Mouse (Mus musculus) CH12.LX (cell line): ENCODE results near the gene Nacc1. TPM values are rescaled to one million over a fixed set of nuclear protein-coding genes. Genes with fewer than 3 reads are reported as not detected.

ENCODE experiments used
- DNase-seq: peaks from one replicate; pipeline ENCODE4 v3.0.0-alpha.2; 2013; ENCODE audit errors: extremely low read depth
- H3K27ac ChIP-seq: 2 replicates; pipeline ENCODE4 v1.5.1; 2012; ENCODE audit warnings: low read depth, mild to moderate bottlenecking, control low read depth, moderate library complexity; ENCODE audit not compliant: insufficient read depth
- H3K27me3 ChIP-seq: replicated peaks from 2 replicates; pipeline ENCODE3; 2012; ENCODE audit warnings: inconsistent platforms
- H3K36me3 ChIP-seq, 2 experiments: replicated peaks in 1 of 2; 2 replicates each; pipeline versions ENCODE3 to v1.6.1; 2012; ENCODE audit warnings: inconsistent platforms in 1 of 2, low read length in 1 of 2, mild to moderate bottlenecking in 1 of 2, mixed read lengths in 1 of 2, moderate library complexity in 1 of 2; ENCODE audit not compliant: control insufficient read depth in 1 of 2, insufficient read depth in 1 of 2
- H3K4me1 ChIP-seq, 2 experiments: 2 replicates each; pipeline ENCODE4 v1.6.1; 2012; ENCODE audit warnings: inconsistent platforms in 1 of 2, moderate library complexity in 1 of 2; ENCODE audit not compliant: insufficient read depth in 2 of 2, control insufficient read depth in 1 of 2
- H3K4me2 ChIP-seq: 2 replicates; pipeline ENCODE4 v1.6.1; 2012; ENCODE audit warnings: low read depth, mild to moderate bottlenecking, control low read depth; ENCODE audit not compliant: poor library complexity, insufficient read depth, severe bottlenecking
- H3K4me3 ChIP-seq, 3 experiments: fragments of 150-350 bp in 1 of 3; sonication (generic) in 1 of 3; replicated peaks in 1 of 3; 2 replicates each; pipeline versions ENCODE3 to v1.5.1; 2011 to 2012; ENCODE audit warnings: low read depth in 2 of 3, low read length in 2 of 3, mild to moderate bottlenecking in 2 of 3, moderate library complexity in 2 of 3, control low read depth in 1 of 3, improper control_type of control experiment in 1 of 3, inconsistent platforms in 1 of 3, mixed read lengths in 1 of 3; ENCODE audit not compliant: poor library complexity in 1 of 3
- H3K79me2 ChIP-seq: replicated peaks from 2 replicates; pipeline ENCODE4 v1.6.1; 2012; ENCODE audit warnings: mild to moderate bottlenecking, moderate library complexity; ENCODE audit not compliant: control insufficient read depth, poor library complexity, insufficient read depth, severe bottlenecking; ENCODE audit errors: extremely low read depth
- H3K9ac ChIP-seq: 2 replicates; pipeline ENCODE4 v1.6.1; 2012; ENCODE audit warnings: low read depth, mild to moderate bottlenecking, control low read depth, moderate library complexity; ENCODE audit not compliant: insufficient read depth
- H3K9me3 ChIP-seq: replicated peaks from 2 replicates; pipeline ENCODE3; 2012; ENCODE audit warnings: low read length, inconsistent platforms, mixed read lengths
- BHLHE40 ChIP-seq: IDR thresholded peaks from 2 replicates; pipeline ENCODE4 v1.6.1; 2011; ENCODE audit warnings: mild to moderate bottlenecking, low read depth, low read length, improper control_type of control experiment
- ELF1 ChIP-seq: IDR thresholded peaks from 2 replicates; pipeline ENCODE4 v1.6.1; 2014; ENCODE audit warnings: low read depth, mild to moderate bottlenecking, inconsistent platforms, low read length, improper control_type of control experiment
- EP300 ChIP-seq: IDR thresholded peaks from 2 replicates; pipeline ENCODE4 v1.6.1; 2011; ENCODE audit warnings: low read length, improper control_type of control experiment
- JUN ChIP-seq: IDR thresholded peaks from 2 replicates; pipeline ENCODE4 v1.6.1; 2011; ENCODE audit warnings: low read depth, mild to moderate bottlenecking, low read length, improper control_type of control experiment, moderate library complexity; ENCODE audit not compliant: insufficient read depth
- JUND ChIP-seq: conservative IDR thresholded peaks from 2 replicates; pipeline ENCODE4 v1.6.1; 2011; ENCODE audit warnings: low read depth, low read length, improper control_type of control experiment
- KAT2A ChIP-seq: IDR thresholded peaks from 2 replicates; pipeline ENCODE4 v1.6.1; 2012; ENCODE audit warnings: low read length, improper control_type of control experiment, inconsistent platforms; ENCODE audit not compliant: insufficient replicate concordance
- MAFK ChIP-seq: IDR thresholded peaks from 2 replicates; pipeline ENCODE4 v1.6.1; 2011; ENCODE audit warnings: low read length, improper control_type of control experiment; ENCODE audit not compliant: insufficient replicate concordance
- PAX5 ChIP-seq: IDR thresholded peaks from 2 replicates; pipeline ENCODE4 v1.6.1; 2012; ENCODE audit warnings: low read length, inconsistent platforms, mixed read lengths
- POLR2AphosphoS2 ChIP-seq: IDR thresholded peaks from 2 replicates; pipeline ENCODE4 v1.6.1; 2011; ENCODE audit warnings: low read depth, low read length, improper control_type of control experiment
- RCOR1 ChIP-seq: conservative IDR thresholded peaks from 2 replicates; pipeline ENCODE4 v1.6.1; 2012; ENCODE audit warnings: low read depth, mild to moderate bottlenecking, inconsistent platforms, low read length, improper control_type of control experiment
- SIN3A ChIP-seq: IDR thresholded peaks from 2 replicates; pipeline ENCODE4 v1.6.1; 2012; ENCODE audit warnings: low read length, improper control_type of control experiment, inconsistent platforms
- SMC3 ChIP-seq: IDR thresholded peaks from 2 replicates; pipeline ENCODE4 v1.6.1; 2011; ENCODE audit warnings: low read depth, low read length, improper control_type of control experiment
- TBP ChIP-seq: conservative IDR thresholded peaks from 2 replicates; pipeline ENCODE4 v1.6.1; 2011; ENCODE audit warnings: low read depth, low read length, improper control_type of control experiment
- TCF12 ChIP-seq: IDR thresholded peaks from 2 replicates; pipeline ENCODE4 v1.6.1; 2014; ENCODE audit warnings: low read depth, mild to moderate bottlenecking, inconsistent platforms, low read length, improper control_type of control experiment
- UBTF ChIP-seq: IDR thresholded peaks from 2 replicates; pipeline ENCODE4 v1.6.1; 2012; ENCODE audit warnings: low read depth, mild to moderate bottlenecking, inconsistent platforms, low read length, improper control_type of control experiment, moderate library complexity
- USF1 ChIP-seq: IDR thresholded peaks from 2 replicates; pipeline ENCODE4 v1.6.1; 2014; ENCODE audit warnings: low read depth, mild to moderate bottlenecking, inconsistent platforms, low read length, improper control_type of control experiment
- USF2 ChIP-seq: conservative IDR thresholded peaks from 2 replicates; pipeline ENCODE4 v1.6.1; 2011; ENCODE audit warnings: low read depth, low read length, improper control_type of control experiment
- ZNF384 ChIP-seq: IDR thresholded peaks from 2 replicates; pipeline ENCODE4 v1.6.1; 2012; ENCODE audit warnings: low read depth, low read length, improper control_type of control experiment, inconsistent platforms
- dilution Hi-C: fragments of 300-500 bp; cut with MboI; formaldehyde crosslinking; loops from 2 replicates; pipeline ENCODE4 v1.14.3; 2020; ENCODE audit warnings: low sequenced_read_pairs; ENCODE audit not compliant: extremely low pct_unique_long_range_greater_than_20kb, extremely low pct_ligation_motif_present
- in situ Hi-C: fragments of 300-500 bp; cut with MboI; formaldehyde crosslinking; loops from 3 replicates; pipeline ENCODE4 v1.14.3; 2019; ENCODE audit warnings: low sequenced_read_pairs, low pct_ligation_motif_present, low pct_unique_long_range_greater_than_20kb, mixed read lengths
- polyA plus RNA-seq: library from polyadenylated mRNA; unstranded; fragments of >175 nt; gene quantifications from 2 replicates; pipeline ENCODE4 v1.2.1, GENCODE M21; 2012; ENCODE audit warnings: low read depth; ENCODE audit not compliant: insufficient read length
- total RNA-seq, 2 experiments: library from RNA; depleted of rRNA; stranded (reverse); fragments of 300-350 nt in 1 of 2; fragments of >200 nt in 1 of 2; gene quantifications; 2 replicates each; pipeline ENCODE4 v1.2.3; 2012 to 2014

Gene Nacc1
- total and polyA plus RNA-seq, 3 experiments, result 23.3 to 84.1 (median 45.1) TPM

DNA sequence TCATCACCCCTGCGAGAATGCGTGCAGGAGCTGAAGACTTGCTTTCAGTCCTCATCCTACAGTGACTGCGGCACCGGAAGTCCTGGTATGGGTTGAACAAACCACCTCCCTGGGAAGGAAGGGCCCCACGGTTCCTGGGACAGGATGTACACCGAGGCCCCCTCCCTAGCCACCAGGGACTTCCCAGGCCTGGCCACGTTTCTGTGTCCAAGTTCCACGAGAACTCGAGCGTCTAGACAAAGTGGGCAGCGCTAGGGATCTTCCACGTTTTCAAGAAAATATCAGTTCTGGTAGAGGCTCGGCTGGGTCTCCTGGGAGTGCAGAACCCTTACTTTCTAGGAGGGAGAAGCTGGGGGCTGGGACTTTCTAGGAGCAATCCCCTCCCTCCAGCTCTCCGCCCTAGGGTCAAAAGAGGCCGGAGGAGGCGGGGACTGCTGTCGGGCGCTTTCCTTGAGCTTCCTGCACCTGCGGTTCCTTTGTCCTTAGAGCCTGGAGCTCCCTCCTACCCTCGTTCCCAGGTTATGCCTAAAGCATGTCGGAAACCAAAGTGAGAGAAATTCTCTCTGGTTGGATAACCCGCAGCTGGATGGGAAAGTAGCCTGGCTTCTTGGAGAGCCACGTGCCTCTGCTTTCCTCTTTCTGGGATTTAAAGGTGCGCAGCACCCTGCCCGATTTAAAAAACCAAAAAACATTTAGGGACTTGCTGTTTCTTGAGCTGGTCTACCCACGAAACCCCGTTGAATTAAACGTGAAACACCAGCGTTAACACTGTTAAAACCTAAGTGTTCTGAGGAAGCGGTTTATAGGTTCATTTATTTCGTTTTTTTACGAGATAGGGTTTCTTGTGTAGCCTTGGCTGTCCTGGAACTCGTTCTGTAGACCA is 27.5 kb downstream of the Nacc1 start (continued):
- TF ChIP-seq ELF1, result peak; percentile 72
- TF ChIP-seq JUND, result no peak
- TF ChIP-seq TBP, result 0 out of 2 replicates have a peak, but pooled peaks have one; percentile 11
- TF ChIP-seq UBTF, result no peak
- TF ChIP-seq USF2, result no peak
- TF ChIP-seq MAFK, result no peak
- TF ChIP-seq EP300, result no peak
- TF ChIP-seq, all 38 proteins: peak for 18

DNA sequence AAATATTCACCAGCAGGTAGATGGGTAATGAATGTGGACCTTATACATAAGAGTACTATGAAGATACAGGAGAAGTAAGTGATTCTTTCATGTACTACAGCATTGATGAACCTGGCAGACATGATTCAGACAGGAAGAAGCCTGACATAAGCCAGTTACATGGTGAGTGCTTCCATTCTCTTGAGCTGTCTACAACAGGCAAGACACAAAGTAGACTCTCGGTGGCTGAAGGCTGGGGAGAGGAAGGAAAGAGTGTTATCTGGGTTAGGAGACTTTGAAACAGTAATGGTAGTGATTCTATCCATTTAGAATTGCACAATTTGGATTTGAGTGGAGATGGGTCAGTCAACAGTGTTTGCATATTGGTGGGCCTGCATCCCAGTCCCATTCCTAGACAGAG is 28.7 kb downstream of the Nacc1 start:
- in situ Hi-C loops (no loop called here), dilution Hi-C loops (no loop called here)
- no peak for DNase-seq
- H3K4me3 ChIP-seq, result no peak overlapping the region
- H3K9ac ChIP-seq, result no peak overlapping the region
- TF ChIP-seq EP300 (no peak), PAX5 (no peak), ZNF384 (no peak), JUND (no peak), TCF12 (no peak), ELF1 (no peak), BHLHE40 (no peak), MAFK (no peak), JUN (no peak), SMC3 (no peak), USF1 (no peak), KAT2A (no peak), RCOR1 (no peak), POLR2AphosphoS2 (no peak), SIN3A (no peak)
- H3K9me3 ChIP-seq, result no peaks in the 10 kb centered on the region
- H3K79me2 ChIP-seq, result peaks cover 20% of the 10 kb centered on the region
- no peak overlapping the region for H3K27ac ChIP-seq
- no peak overlapping the region for H3K4me2 ChIP-seq
- peaks cover 7 to 40% of the 10 kb centered on the region in 2 experiments for H3K4me1 ChIP-seq
- H3K27me3 ChIP-seq, result no peaks in the 10 kb centered on the region
- H3K36me3 ChIP-seq, result no peaks in the 10 kb centered on the region
